Mouse (Mus musculus) kidney, adult 9 months (tissue): ENCODE data around the gene Hist2h2ac.
"Not testable (repeated sequence)": the region's sequence is repeated elsewhere in the genome, so short reads cannot be mapped to it uniquely, and the experiment has no call there.

Experiments
- DNase-seq: peaks from one replicate; pipeline ENCODE4 v3.0.0; 2022

Gene Hist2h2ac

DNA sequence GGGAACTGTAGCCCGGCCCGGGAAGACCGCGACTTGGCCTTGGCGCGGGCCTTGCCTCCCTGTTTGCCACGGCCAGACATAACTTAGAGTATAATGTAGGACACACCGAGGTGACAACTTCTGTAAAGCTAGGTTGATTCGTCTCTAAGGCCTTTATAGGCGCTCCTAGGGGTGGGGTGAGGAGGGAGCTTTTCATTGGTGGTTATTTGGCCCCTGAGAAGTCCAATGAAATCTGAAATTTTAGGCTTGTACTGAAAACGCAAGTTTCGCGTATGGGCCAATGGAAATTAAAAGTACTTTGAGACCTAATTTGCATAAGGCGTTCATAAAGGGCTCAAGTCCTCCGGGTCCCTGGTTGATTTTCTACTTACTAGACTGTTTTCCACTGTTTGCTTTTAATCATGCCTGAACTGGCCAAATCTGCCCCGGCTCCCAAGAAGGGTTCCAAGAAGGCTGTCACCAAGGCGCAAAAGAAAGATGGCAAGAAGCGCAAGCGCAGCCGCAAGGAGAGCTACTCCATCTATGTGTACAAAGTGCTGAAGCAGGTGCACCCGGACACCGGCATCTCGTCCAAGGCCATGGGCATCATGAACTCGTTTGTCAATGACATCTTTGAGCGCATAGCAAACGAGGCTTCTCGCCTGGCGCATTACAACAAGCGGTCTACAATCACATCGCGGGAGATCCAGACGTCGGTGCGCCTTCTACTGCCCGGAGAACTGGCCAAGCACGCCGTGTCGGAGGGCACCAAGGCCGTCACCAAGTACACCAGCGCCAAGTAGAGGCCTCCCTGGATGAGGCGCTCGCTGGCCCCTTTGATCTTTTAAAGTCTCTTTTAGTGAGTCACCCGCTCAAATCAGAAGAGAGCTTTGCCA is at the start of gene Hist2h2ac, which contains the start of gene Hist2h2be:
TSS of gene Hist2h2ac (minus strand) at position 116 of the 875 bp plus-strand sequence.
TSS of gene Hist2h2be (plus strand) at position 355 of the 875 bp plus-strand sequence.
- DNase-seq: peak; percentile 97

DNA sequence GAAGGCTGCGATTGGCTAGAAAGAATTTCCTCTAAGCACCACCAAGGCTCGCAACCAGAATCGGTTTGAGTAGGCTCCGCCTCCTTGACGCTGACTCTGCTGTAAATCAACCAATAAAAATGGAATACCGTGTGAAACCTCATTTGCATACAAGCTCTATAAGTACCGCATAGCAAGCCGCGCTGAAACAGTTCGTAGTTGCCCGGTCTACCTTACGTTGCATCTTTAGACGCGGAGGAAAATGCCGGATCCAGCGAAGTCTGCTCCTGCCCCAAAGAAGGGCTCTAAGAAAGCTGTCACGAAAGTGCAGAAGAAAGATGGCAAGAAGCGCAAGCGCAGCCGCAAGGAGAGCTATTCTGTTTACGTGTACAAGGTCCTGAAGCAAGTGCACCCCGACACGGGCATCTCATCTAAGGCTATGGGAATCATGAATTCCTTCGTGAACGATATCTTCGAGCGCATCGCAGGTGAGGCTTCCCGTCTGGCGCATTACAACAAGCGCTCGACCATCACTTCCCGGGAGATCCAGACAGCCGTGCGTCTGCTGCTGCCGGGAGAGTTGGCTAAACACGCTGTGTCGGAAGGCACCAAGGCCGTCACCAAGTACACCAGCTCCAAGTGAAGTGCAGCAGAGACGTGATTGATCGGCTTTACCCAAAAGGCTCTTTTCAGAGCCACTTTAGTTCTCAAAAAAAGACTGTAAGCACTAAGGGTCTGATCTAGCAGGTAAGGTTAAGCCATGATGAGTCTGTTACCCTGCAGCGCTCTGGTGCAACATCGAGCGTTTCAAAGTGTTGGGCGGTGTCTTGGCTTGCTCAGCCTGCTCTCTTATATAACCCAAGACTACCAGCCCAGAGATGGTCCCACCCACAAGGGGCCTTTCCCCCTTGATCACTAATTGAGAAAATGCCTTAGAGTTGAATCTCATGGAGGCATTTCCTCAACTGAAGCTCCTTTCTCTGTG is 49.1 kb upstream of the Hist2h2ac start, which contains the start of gene Hist2h2bb:
TSS of gene Hist2h2bb (plus strand) at position 242 of the 964 bp plus-strand sequence.
- DNase-seq: peak; percentile 98

DNA sequence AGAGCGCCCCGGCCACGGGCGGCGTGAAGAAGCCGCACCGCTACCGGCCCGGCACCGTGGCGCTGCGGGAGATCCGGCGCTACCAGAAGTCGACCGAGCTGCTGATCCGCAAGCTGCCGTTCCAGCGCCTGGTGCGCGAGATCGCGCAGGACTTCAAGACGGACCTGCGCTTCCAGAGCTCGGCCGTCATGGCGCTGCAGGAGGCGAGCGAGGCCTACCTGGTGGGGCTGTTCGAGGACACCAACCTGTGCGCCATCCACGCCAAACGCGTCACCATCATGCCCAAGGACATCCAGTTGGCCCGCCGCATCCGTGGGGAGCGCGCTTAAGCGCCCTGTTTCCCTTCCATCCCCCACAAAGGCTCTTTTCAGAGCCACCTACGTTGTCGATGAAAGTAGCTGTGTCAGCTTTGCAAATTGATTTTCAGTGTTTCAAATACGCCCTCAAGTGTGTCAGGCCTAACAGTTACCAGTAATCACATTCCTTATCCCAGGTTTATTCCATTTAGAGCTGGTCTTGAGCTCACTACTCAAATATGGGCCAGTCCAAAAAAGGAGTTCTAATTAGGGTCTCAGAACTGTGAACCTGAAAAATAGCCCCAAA is 48.2 kb upstream of the Hist2h2ac start:
- DNase-seq: not testable (repeated sequence)

GRCm38 (mm10) chr3:96268051-96268775 is 47.5 kb upstream of the Hist2h2ac start, which contains the start of gene Hist2h3b:
Hist2h3b (plus strand) TSS chr3:96268654.
- DNase-seq: peak; percentile 87

DNA sequence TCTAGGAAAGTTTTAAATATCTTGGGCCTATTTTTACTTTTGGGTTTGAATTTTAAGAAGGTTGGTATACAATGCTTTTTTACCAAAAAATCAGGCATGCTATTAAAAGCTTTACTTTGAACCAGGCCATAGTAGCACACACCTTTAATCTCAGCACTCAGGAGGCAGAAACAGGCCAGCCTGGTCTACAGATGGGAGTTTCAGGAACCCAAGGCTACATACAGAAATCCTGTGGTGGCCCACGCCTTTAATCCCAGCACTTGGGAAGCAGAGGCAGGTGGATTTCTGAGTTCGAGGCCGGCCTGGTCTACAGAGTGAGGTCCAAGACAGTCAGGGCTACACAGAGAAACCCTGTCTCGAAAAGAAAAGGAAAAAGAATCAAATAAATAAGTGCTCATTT is 46.9 kb upstream of the Hist2h2ac start:
- DNase-seq: no peak

GRCm38 (mm10) chr3:96266132-96266710 is 45.5 kb upstream of the Hist2h2ac start:
- DNase-seq: no peak

GRCm38 (mm10) chr3:96264404-96264949 is 43.8 kb upstream of the Hist2h2ac start:
- no peak for DNase-seq

- DNase-seq: no peak
These were observed 43.1 kb upstream of the Hist2h2ac start for GRCm38 (mm10) chr3:96263558-96264403.

DNA sequence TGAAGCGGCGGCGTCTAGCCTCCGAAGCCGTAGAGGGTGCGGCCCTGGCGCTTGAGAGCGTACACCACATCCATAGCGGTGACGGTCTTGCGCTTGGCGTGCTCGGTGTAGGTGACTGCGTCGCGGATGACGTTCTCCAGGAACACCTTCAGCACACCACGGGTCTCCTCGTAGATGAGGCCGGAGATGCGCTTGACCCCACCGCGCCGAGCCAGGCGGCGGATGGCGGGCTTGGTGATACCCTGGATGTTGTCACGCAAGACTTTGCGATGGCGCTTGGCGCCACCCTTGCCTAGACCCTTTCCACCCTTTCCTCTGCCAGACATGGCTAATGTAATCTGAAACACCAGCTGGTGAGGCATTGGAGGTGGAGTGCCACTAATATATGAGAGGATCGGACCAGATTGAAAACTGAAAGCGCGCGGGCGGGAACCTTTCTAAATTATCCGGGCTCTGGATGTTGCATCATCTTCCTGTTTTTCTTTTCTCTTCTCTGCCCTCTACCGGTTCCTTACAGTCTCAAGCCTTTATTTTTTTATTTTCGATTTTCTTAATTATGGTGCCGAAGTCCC is 42.4 kb upstream of the Hist2h2ac start, which contains the start of gene Hist2h4:
TSS of gene Hist2h4 (minus strand) at position 333 of the 572 bp plus-strand sequence.
- peak; percentile 99 for DNase-seq

GRCm38 (mm10) chr3:96262216-96262875 is 41.7 kb upstream of the Hist2h2ac start:
- DNase-seq: peak; percentile 86

DNA sequence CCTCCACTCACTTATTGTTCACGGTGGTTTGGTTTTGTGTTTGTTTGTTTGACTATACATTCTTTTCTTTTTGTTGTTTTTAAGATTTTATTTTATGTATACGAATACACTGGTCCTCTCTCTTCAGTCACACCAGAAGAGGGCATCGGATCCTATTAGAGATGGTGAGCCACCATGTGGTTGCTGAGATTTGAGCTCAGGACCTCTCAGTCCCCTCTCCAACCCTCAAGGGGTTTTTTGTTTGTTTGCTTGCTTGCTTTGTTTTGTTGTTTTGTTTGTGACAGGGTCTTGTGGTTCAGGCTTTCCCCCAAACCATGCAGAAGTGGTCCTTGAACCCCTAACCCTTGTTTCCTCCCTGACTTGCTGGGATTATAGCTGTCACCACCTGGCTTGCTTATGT is 40.9 kb upstream of the Hist2h2ac start:
- no peak for DNase-seq

DNA sequence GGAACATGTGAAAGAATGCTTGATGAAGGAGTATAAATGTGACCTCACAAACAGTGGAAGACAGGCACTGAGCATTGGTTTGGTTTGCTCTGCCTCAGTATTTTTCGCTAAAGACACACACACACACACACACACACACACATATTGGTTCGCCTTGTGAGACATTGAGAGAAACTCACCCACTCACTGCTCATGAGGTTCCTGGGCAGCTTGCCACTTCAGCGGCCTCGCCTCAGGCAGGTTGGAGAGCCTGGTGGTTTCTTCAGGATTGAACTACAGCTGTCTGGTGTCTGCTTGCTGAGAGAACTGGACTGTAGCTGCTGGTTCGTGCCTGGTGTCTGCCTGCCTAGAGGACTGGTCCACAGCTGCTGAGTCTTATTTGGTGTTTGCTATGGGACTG is 39.5 kb upstream of the Hist2h2ac start:
- no peak for DNase-seq

DNA sequence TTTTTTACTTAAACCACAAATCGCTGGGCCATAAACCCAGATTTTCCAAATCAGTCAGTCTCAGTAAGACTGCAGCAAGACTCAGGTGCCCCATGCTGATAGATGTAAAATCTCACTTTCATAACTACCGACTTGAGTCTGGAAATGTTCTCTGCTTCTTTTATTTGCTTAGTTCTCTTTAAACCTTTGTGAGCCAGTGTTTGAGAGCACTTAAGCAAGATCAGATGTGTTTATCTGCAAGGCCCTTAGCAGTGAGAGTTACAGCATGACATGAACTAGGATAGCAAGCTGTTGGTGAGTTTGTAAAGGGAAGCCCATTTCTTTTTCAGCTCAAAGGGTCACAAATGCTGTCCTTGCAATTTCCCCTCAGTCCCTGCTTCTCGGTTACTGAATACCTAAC is 36.5 kb upstream of the Hist2h2ac start:
- no peak for DNase-seq

DNA sequence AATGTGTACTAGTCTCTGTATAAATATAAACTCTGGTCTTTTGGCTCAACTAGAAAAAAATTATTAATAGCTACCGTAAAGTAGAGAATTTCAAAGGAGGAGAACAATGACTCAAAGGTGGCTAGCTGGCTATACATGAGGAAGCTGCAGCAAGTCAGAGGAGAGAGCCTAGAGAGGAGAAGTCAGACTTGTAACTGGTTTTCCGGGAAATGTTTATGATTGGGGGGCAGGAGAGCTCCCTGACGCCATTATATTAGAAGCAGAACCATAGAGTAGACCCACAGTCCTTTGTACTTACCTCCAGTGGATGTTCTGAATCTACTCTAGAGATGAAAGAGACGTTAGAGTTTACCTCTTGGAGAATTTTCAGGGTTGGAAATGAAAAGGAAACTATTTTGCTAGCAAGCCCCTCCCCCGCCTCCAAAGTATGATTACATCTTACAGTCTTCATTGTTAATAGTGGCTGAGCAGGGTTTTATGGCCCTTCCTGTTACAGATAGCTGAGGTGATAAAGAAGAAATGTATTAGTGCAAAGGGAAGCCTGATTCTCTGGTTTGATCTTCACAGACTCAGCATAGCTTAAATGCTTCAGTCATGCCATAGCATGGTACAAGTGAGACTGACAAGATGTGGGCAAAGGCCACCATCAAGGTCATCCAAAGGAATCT is 35.4 kb upstream of the Hist2h2ac start:
- no peak for DNase-seq

- no peak for DNase-seq
These were observed 34.1 kb upstream of the Hist2h2ac start for GRCm38 (mm10) chr3:96254683-96255355.

GRCm38 (mm10) chr3:96251787-96252186 is 31.1 kb upstream of the Hist2h2ac start:
- no peak for DNase-seq

DNA sequence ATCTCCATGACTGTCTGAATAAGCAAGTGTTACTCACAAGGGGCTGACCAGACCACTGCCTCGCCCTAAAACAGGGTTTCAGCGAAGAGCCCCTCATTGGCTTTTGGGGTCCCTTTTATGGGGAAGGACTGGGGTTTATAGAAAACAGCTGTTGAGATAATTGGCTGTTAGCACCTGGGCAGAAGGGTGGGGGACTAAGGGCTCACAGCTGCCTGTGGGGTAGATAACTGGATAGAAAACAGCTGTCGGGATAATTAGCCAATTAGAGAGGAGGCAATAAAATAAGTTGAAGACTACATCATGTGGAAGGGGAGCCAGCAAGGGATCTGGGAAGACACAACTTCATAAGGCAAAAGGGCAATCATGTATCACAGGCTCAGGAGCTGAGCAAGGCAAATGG is 30.2 kb upstream of the Hist2h2ac start:
- no peak for DNase-seq

- DNase-seq: no peak
These were observed 28.3 kb upstream of the Hist2h2ac start for GRCm38 (mm10) chr3:96249034-96249345.
